Mouse (Mus musculus): ENCODE data around the gene Lcat.
"Not testable (repeated sequence)": the region's sequence is repeated elsewhere in the genome, so short reads cannot be mapped to it uniquely, and the experiment has no call there.

The Lcat gene

DNA sequence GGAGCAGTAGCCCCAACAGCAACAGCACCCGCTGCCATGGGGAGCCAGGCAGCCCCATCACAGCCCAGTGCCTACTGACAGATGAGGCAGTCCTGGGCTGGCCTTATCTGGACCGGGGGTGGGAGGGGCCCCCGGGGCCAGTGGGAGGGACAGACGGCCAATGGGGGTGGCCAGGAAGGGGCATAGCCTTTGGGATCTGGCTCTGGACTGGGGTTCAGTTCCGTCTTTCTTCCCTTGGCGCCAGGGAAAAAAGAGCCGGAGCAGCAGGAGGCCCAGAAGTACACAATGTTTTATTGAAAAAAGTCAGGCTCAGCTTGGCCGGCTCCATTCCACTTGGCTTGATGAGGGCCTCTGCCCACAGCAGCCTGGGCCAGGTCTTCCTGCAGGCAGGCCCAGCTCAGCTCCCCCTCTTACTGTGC lies at the start of gene Lcat:
Gene Lcat (minus strand): TSS at position 62 of the 419 bp plus-strand sequence.
- no peak for DNase-seq

DNA sequence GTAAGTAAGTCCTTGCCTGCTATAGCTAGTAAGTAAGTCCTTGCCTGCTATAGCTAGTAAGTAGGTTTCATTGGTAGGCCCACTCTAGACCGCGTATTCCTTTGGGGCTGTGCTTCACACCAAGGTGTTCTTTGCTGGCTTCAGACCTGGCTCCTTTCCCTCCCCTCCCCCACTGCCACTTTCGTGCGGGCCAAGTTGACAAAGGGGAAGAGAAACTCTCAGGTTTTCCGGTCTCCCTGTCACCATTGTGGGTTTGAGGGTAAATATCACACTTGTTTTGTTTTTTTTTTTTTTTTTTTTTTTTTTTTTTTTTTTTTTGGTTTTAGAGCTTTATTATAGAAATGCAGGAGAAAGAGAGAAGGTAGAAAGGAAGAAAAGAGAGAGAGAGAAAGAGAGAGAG lies 49.3 kb upstream of the Lcat start:
- peak; percentile 48 to 50 for DNase-seq

DNA sequence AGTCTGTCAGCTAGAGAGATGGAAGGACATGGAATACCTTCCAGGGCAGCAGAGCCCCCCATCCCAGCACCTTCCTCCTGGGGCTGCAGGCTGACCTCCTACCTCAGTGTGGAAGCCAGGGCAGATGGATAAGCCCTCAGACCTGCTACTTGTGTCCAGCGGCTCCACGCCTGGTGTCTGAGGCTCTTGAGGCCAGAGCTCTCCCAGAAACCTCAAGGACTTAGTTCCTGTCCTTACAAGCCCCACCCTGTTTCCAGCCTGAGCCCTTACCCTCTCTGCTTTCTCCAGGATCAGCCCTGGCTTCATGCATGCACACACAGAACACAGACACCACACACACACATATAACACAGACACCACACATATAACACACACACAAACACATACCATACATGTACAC lies 48.4 kb upstream of the Lcat start:
- peak; percentile 33 to 53 for DNase-seq

DNA sequence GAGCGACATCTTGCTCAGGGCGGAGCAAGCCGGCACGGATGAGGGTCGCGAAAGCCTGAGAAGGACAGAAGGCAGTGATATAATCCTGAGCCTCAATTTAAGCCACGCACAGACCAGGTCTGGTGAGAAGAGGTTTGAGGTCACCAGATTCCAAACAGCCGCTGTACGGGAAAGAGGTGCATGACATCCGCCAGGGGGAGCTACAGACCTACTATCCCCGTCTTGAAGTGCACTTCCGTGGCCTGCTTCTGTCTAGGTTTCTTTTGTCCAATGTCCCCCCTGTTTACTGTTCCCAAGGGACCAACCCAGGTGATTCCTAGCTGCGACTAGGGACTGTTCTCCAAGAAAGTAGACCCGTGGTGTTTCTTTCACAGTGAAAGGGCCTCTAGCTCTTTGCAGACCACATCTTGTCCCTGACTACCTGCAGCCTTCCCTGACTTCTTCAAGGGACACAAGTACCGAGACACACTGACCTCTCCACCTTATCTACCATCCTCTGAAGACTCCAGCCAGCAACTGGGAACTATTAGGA lies 47.7 kb upstream of the Lcat start, which contains the start of gene Dus2:
Gene Dus2 (plus strand): TSS at position 482 of the 532 bp plus-strand sequence.
- DNase-seq = peak; percentile 78 to 90

DNA sequence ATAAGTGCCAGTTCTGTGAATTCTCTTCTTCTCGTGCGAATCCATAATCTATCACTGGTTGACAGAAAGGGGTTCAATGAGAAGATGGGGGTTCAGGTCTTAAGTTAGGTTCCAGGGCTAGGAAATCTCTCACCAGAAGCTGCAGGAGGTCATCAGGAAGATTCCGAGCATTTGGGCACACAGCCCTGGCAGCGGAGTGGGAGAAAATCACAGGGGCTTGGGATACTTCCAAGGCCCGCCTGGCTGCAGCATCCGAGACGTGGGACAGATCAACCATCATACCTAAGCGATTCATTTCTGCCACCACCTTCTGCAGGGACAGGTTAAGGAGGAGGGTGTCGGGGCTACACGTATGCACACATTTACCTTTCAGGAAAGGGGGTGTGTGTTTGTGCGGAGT lies 45.4 kb upstream of the Lcat start:
- peak in 1 of 2 experiments; percentile 15 for DNase-seq

DNA sequence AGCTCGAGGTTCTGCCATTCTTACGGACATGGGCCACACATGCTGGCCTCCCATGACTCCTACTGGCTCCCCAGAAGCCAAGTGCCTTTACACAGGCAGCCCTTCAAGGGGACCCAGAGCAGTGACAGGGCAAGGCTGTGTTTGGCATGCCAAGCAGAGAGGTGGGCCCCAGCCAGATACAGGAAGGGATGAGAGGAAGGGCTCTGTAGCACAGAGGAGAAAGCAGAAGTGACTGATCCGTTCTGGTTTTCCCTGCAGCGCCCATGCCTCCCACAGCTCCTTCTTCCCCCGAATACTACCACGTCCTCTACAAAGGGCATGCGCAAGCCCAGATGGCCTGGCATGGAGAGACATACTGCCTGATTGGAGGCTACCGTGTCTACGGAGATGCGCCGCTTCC lies 40.2 kb upstream of the Lcat start:
- not testable (repeated sequence) for DNase-seq

DNA sequence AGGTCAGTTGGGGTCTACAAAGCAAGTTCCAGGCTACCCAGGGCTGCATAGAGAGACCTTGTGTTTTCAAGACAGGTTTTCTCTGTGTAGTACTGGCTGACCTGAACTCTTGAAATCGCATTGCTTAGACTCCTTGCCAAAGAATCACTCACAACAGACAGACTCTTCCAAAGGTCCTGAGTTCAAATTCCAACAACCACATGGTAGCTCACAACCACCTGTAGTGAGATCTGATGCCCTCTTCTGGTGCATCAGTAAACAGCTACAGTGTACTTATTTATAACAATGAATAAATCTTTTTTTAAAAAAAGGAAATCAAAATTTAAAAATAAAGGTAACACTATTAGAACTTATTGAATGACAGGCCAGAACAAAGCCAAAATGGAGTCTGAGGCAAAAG lies 38.0 kb upstream of the Lcat start:
- no peak for DNase-seq

DNA sequence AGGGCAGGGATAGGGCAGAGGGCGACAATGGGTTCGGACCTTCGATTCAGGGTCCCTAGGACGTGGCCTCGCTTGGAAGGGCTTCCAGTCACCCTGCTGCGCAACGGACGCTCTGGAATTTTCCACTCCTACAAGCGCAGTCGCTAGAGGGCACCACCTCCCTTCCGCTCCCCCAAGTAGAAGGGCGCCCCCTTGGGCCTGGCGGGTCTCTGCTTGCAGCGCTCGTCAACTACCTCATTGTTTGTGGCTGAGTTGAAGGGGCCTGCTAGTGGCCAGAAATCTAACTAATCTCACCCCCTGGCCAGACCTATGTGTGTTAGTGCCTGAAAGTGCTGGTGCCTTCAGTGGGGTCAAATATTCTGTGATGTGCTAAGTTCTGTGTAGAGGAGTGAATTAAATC lies 36.1 kb upstream of the Lcat start, which contains the start of gene Dpep3:
Gene Dpep3 (minus strand): TSS at position 105 of the 400 bp plus-strand sequence.
- no peak for DNase-seq

DNA sequence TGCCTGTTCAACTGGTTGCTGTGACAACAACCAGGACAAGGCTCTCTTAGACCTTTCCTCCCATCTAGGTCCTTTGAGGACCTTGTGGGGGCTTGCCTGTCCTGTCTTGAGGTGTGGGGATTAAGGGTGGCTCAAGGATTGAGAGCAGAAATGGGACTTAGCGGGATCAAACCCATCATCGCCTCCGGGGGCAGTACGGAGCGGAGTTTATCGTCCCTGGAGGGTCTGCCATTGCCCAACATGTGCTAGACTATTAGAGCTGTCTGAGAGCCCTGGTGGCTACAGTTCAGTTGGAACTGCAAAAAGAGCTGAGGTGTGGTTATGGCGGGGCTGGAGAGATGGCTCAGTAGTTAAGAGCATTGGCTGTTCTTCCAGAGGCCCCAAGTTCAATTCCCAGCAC lies 32.2 kb upstream of the Lcat start:
- no peak for DNase-seq

DNA sequence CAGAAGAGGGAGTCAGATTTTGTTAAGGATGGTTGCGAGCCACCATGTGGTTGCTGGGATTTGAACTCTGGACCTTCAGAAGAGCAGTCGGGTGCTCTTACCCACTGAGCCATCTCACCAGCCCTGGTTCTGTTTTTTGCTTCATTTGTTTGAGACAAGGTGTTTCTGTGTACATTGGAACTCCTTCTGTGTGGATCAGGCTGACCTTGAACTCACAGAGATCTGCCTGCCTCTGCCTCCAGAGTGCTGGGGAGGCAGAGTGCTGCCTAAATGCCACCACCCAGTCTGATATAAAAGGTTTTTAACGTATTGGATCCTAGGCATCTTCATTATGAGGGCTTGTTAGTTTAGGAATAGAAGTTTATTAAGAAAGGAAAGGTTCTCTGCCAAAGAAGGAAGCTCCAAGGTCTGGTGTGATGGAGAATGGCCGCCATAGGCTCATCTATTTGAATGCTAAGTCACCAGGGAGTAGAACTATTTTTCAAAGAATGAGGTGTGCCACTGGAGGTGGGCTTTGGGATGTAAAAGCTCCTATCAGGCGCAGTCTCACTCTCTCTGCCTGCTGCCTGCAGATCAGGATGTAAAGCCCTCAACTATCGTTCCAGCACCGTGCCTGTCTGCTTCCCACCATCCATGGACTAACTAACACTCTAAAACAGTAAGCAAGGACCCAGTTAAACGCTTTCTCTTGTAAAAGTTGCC lies 28.0 kb upstream of the Lcat start:
- no peak for DNase-seq

DNA sequence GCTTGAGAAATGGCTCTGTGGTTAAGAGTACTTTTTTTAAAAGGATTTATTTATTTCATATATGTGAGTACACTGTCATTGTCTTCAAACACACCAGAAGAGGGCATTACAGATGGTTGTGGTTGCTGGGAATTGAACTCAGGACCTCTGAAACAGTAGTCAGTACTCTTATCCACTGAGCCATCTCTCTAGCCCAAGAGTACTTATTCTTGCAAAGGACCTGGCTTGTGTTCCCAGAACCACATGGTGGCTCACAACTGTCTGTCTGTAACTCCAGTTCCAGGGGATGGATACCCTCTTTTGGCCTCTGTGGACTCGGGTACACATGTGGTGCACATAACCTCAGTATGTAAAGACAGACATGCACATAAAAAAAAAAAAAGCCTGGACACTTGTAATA lies 26.2 kb upstream of the Lcat start:
- no peak for DNase-seq

DNA sequence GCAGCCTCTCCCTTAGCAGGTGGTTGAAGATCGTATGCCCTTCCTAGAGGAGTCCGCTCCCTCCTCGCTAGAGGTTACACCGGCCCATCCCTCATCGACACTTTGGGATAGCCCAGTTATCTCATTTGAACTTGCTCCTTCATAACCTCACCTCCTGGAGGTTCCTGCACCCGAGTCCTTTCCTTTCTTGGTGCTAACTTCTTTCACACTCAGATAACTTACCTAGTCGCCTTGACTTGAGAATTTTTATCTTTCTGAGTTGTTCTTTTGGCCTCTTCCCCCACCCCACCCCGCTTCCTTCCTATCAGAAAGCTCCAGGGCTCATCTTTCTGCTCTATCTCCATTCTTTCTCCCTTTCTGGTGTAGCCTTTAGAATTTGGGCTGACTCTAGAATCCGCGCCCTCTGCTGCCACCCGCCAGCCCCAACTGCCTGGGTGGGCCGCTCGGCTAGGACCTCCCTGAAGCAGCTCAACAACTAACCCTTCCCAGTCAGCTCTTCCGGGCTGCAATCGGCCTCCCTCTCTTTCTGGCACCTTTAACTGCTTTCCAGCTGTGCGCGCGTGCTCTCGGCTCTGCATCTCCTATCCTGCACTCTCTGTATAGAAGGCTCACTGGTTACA lies 23.6 kb upstream of the Lcat start:
- DNase-seq = peak; percentile 67 to 80

DNA sequence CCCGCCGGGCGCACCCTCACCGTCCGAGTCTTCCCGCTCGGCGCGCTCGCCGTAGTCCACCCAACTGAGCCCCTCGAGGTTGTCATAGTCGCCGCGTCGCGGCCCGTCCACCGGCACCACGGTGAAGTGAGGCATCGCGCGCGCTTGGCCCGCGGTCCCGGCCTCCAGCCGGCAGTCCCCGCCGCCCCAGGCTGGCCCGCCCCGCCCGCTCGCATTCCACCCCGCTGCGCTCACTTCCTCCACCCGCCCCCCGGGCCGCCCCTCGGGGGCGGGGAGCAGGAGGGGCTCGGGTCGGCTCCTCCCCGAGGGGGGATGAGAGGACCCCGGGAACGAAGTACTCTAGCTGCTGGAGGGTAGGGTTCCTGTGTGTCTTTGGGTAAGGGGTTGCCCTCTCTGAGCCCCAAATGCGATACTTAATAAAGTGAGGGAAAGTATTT lies 22.7 kb upstream of the Lcat start, which contains the start of gene Slc12a4:
Gene Slc12a4 (minus strand): TSS at position 193 of the 437 bp plus-strand sequence.
- DNase-seq = peak; percentile 90 to 91

DNA sequence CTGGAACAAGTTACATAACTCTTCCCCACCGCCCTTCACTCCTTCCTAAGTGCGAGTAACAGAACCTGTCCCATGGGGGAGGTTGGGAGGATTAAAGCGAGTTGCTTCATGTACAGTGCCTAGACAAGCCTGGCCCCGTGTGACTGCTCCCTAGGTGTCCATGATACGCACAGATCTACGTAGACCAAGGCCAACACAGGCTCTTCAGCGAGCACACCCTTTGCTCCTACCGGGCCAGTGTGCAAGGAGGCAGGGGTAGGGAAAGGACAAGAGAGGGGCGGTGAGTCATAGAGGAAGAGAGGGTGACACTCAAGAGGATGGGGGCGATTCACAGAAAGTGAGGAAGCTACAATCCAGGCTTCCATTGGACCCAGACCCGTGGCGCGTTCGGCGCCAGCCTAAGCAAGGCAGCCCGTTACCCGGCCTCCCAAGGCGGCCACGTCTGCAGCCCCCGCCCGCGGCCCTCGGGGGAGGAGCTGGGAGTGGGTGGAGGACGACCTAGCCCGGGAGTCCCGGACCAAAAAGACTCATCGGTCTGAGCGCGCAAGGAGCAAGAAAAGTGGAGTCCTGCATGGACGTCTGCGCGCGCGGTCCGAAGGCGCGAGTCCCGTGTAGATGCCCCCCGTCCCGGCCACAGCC lies 22.2 kb upstream of the Lcat start:
- DNase-seq = peak; percentile 74 to 79

DNA sequence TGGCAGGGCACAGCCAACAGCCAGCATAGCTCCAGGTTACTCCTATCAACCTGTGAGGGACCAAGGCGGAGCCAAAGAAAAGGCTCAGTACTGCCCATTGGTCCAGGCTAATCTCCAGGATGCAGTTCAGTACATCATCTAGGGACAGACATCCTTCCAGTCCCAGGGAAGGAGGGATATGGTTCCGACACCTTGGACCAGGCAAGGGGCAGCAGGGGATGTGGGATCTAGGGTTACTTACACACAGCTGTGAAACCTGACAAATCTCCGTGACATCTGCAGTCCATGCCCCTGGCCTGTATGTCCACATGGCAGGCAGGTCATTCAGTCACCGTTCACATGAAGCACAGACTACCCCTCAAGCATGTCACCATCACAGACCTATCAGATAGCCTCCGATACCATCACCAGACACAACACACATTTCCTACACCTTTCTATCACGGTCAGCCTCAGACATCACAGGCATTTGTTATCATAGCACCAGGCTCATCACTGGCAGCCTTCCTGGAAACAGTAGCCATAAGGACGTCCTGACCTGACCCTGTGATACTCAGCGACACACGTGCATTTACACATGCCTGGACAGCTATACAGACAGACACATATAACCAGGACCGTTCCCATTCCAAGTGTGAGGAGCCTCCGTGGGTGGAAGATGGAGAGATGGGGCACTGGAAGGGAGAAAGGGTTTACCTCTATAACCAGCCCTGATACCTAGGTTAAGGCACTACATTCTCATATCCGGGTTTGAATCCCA lies 21.5 kb upstream of the Lcat start:
- DNase-seq = no peak

DNA sequence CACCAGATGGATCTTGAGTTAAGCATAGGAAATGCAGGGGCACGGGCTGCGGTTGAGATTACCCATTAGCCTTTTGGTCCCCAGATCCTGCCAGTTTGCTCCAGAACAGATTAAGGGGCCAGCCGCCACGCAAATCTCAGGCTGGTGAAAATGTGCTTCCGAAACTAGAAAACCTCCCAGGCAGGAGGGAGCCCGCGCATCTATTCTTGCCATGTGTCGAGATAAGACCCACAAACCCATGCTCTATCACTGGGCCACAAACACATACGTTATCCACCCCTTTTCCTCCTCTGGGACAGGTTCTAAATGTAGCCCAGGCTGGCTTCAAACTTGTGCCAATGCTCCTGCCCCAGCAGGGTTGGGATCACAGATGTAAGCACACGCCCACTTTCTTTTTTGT lies 18.4 kb upstream of the Lcat start:
- no peak for DNase-seq

DNA sequence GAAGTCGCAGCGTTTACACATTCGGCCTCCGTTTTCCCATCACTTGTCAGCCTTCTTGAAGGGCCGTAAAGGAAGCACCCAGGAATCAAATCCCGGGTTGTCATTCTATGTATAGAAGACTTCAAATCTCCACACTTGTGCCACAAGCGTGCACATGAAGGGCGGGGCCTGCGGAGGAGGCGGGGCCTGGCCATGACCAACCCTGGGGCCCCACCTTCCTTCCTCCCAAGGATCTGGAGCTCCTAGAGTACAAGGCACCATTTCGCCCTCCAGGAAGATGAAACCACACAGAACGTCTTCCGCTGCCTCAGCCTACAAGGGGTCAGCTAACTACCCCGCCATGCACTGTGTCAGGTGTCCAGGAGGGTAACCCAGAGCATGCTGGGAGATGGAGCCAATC lies 17.9 kb upstream of the Lcat start:
- no peak for DNase-seq

DNA sequence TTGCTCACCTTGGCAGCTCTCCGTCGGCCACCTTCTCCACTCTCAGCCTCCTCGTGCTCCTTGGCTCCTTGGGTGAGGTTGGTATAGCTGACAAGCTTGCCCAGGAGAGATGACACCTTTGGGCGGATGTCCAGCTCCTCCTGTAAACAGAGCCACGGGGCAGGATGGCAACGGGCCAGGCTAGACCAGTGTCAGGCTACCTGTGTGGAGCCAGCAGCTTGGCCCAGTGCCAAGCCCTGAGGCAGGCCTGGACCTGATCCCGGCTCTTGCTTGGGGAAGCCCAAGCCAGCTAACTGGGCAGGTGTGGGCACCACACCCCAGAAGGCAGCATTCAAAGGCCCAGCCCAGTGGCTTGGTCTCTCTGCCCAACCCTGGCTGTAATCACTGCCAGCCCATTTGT lies 16.2 kb upstream of the Lcat start:
- peak; percentile 45 to 73 for DNase-seq

DNA sequence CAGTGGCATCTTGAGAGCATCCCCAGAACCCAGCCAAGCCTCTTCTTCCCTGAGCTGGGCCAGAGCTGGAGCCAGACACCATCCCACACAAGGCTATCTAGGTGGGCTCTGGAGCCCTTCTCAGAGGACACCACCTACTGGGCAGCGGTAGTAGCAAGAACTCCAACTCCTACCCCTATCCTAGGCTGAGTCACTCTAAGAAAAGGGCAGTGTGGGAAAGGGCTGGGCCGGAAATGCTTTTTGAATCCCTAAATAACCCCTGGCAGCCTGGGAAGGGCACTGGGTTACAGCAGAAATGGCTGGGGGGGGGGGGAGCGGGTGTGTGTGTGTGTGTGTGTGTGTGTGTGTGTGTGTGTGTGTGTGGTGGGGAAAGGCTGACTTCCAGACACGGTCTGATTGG lies 14.6 kb upstream of the Lcat start:
- DNase-seq = peak; percentile 37 to 52

DNA sequence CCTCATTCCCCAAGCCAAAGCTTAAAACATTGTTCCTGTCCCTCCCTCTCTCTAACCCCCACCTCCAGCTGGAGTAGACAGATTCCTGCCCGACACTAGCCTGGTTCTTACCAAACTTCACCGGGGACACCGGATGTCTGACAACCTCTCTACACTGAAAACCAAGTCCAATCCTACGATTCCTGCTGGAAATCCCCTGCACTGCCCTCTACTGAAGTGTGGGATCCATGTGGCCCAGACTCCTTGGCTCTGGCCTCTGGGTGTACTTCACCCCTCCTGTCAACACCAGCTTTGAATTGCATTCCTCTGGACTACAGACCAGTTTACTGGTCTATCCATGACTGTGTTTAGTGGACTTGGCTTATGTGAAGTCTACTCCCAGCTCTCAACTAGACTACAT lies 13.4 kb upstream of the Lcat start:
- DNase-seq = no peak

DNA sequence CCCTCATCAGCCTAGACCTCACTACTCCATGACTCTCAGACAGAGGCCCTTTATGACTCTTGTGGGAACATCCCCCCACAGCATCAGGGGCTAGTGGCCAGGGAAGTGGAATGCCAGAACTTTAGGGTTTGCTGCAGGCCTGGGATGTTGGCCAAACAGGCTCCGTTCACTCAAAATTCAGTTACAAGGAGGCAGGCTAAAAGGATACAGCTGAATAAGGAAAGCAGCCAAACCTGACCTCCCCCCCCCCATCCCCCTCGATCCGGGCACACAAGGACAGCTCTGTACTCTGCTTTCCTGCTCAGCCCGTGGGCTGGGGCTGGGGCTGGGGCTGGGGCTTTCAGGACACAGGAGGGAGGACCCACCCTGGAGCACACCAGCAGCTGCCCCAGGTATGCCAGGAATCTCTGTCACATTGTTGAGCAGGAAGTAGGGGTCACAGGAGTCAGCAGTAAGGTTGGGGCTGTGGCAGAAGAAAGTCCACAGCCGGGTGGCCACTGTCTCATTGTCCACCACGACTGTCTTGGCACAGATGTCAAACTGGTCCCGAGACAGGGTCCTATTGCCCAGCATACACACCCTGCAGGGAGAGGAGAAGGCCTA lies 8.0 kb upstream of the Lcat start:
- peak; percentile 34 to 72 for DNase-seq

DNA sequence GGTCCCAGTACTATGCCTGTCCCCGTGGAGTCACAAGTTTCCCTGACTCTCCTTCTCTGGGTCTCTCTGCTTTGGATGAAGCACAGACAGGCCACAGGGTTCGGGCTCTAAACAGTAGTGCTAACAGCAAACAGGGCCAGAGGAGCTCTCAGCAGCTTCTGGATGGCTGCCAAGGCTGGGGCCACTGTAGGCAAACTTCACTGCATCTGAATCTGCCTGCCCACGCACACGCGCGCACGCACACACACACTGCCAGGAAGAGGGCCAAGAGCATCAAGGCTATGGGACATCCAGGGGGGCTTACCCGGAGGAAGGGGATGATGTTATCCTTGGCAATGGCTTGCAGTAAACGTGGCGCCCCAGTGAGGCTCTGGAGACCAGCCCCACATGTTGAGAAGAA lies 6.2 kb upstream of the Lcat start:
- peak; percentile 62 to 73 for DNase-seq

Measured in lung, postnatal 4 days (tissue).